Mouse (Mus musculus) ES-Bruce4 (cell line): ENCODE measurements around the gene Nprl2.

ENCODE experiments used
- CTCF ChIP-seq: IDR thresholded peaks from one replicate; pipeline ENCODE4 v1.8.1; 2011; ENCODE audit warnings: low read depth, low read length
- POLR2A ChIP-seq: IDR thresholded peaks from one replicate; pipeline ENCODE4 v1.8.1; 2011; ENCODE audit warnings: low read length; ENCODE audit not compliant: insufficient read depth

- no peak for TF ChIP-seq POLR2A
- TF ChIP-seq CTCF: no peak
These were observed 36.6 kb downstream of the Nprl2 start, which contains the start of gene Naa80 for GRCm38 (mm10) chr9:107578587-107578986.
